22 mouse cellular contexts compared by ENCODE assay signal in the genomic region with DNA sequence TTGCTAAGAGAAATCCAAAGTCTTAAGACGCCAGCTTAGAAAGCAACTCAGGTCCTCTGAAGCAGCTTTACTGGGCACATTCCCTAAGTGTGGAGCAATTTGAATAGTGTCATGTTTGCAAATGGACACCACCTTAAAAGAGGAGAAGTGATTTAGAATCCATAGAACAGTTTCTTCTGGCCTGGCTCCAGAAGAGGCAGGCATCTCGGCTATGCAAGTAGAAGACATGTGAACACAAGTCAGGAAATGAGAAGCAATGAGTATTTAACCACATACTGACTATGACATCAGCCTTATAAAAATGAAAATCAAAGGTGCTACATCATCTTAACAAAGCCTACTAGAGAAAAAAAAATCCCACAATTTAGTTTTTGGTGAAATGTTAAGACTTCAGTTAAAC. TPM values are rescaled to one million over a fixed set of nuclear protein-coding genes. Genes with fewer than 3 reads are reported as not detected.
"Had no signal": no experiment of that assay in that cellular context is flagged by ENCODE, and none has a peak within 500 bp of the region (broad histone marks: within the 10 kb centered on the region; RNA-seq: fewer than 3 reads in every experiment).

No protein-coding gene starts in this region.

- H3K9me3 ChIP-seq: limb, embryonic 12.5 days; limb, embryonic 15.5 days; neural tube, embryonic 12.5 days; neural tube, embryonic 15.5 days had no signal

- H3K9ac ChIP-seq: limb, embryonic 12.5 days; limb, embryonic 15.5 days; liver, embryonic 14.5 days; liver, postnatal 0 days; neural tube, embryonic 12.5 days; neural tube, embryonic 15.5 days had no signal

- H3K4me1 ChIP-seq: limb, embryonic 12.5 days; neural tube, embryonic 12.5 days; neural tube, embryonic 15.5 days had no signal

- H3K27me3 ChIP-seq: limb, embryonic 12.5 days; limb, embryonic 15.5 days; neural tube, embryonic 12.5 days; neural tube, embryonic 15.5 days had no signal

- H3K4me3 ChIP-seq: limb, embryonic 12.5 days; limb, embryonic 15.5 days; neural tube, embryonic 12.5 days; neural tube, embryonic 15.5 days had no signal

- DNase-seq: kidney, postnatal 14 days; kidney, postnatal 4 days; left cerebral cortex, postnatal 4 days; liver, postnatal 0 days; lung, postnatal 14 days; lung, postnatal 4 days; midbrain, embryonic 14.5 days; right cerebral cortex, adult 18-20 months; right cerebral cortex, postnatal 14 days; right cerebral cortex, postnatal 4 days; thymus, adult 2 months; thymus, postnatal 14 days; thymus, postnatal 4 days had no signal

- ATAC-seq: liver, postnatal 0 days had no signal

- H3K27ac ChIP-seq: limb, embryonic 12.5 days; limb, embryonic 15.5 days; liver, embryonic 14.5 days; neural tube, embryonic 12.5 days; neural tube, embryonic 15.5 days; stomach, postnatal 0 days had no signal

- H3K4me2 ChIP-seq: limb, embryonic 12.5 days; limb, embryonic 15.5 days; liver, embryonic 11.5 days; midbrain, embryonic 11.5 days; neural tube, embryonic 12.5 days; neural tube, embryonic 15.5 days had no signal

- H3K36me3 ChIP-seq: limb, embryonic 12.5 days; limb, embryonic 15.5 days; neural tube, embryonic 12.5 days; neural tube, embryonic 15.5 days had no signal

RNA-seq across cellular contexts. Expression of a gene that starts 17.7 kb away (rescaled TPM):
- total RNA-seq: megakaryocyte-erythroid progenitor cell, adult 5-6 weeks had no signal
